Mouse (Mus musculus) hindbrain, embryonic 11.5 days (tissue): ENCODE data around the gene Cend1. TPM values are rescaled to one million over a fixed set of nuclear protein-coding genes. Genes with fewer than 3 reads are reported as not detected.

ENCODE experiments used
- ATAC-seq: fragments of 200-750 bp; cut with Nextera tagmentation; 2 replicates; pipeline ENCODE4 v1.8.0; 2017; ENCODE audit warnings: mild to moderate bottlenecking, moderate TSS enrichment, moderate library complexity; ENCODE audit not compliant: low FRiP score
- DNase-seq: peaks from one replicate; pipeline ENCODE4 v3.0.0-alpha.2; 2015; ENCODE audit warnings: low spot score
- H3K27ac ChIP-seq: fragments of 300-500 bp; sonication (generic); 2 replicates; pipeline ENCODE4 v1.5.1; 2014; ENCODE audit warnings: mild to moderate bottlenecking, low read depth, low read length
- H3K27me3 ChIP-seq: fragments of 300-500 bp; sonication (generic); 2 replicates; pipeline ENCODE4 v1.6.1; 2014; ENCODE audit warnings: mild to moderate bottlenecking, low read length, moderate library complexity, mixed read lengths; ENCODE audit not compliant: control insufficient read depth, insufficient read depth
- H3K36me3 ChIP-seq: fragments of 300-500 bp; sonication (generic); 2 replicates; pipeline ENCODE4 v1.6.1; 2014; ENCODE audit warnings: mild to moderate bottlenecking, low read length, moderate library complexity, mixed read lengths; ENCODE audit not compliant: control insufficient read depth, insufficient read depth
- H3K4me1 ChIP-seq: fragments of 300-500 bp; sonication (generic); replicated peaks from 2 replicates; pipeline ENCODE4 v1.6.1; 2014; ENCODE audit warnings: low read length, mixed read lengths; ENCODE audit not compliant: control insufficient read depth, insufficient read depth
- H3K4me2 ChIP-seq: fragments of 300-500 bp; sonication (generic); replicated peaks from 2 replicates; pipeline ENCODE4 v1.6.1; 2014; ENCODE audit warnings: mild to moderate bottlenecking, low read depth, low read length
- H3K4me3 ChIP-seq: fragments of 300-500 bp; sonication (generic); 2 replicates; pipeline ENCODE4 v1.5.1; 2014; ENCODE audit warnings: low read depth, low read length
- H3K9ac ChIP-seq: fragments of 300-500 bp; sonication (generic); 2 replicates; pipeline ENCODE4 v1.6.1; 2014; ENCODE audit warnings: low read depth, low read length
- H3K9me3 ChIP-seq: fragments of 300-500 bp; sonication (generic); 2 replicates; pipeline ENCODE4 v1.6.1; 2016; ENCODE audit warnings: low read length; ENCODE audit not compliant: control insufficient read depth
- WGBS: fragments of 180-500 bp; shearing (Covaris S2); extraction: QIAGEN DNeasy Blood & Tissue Kit; methylation state at CpG from one replicate; pipeline ENCODE4 v1.1.7; 2014; 5-methylcytosine and 5-hydroxymethylcytosine counted together
- polyA plus RNA-seq: library from polyadenylated mRNA; unstranded; fragments of >200 nt; fragmentation: Nextera tagmentation; extraction: Ambion mirVana; gene quantifications from 2 replicates; pipeline ENCODE4 v1.2.1, GENCODE M21; 2014

Cend1 gene
- polyA plus RNA-seq, 1 experiment from 2014 or later, result 7.2 TPM

DNA sequence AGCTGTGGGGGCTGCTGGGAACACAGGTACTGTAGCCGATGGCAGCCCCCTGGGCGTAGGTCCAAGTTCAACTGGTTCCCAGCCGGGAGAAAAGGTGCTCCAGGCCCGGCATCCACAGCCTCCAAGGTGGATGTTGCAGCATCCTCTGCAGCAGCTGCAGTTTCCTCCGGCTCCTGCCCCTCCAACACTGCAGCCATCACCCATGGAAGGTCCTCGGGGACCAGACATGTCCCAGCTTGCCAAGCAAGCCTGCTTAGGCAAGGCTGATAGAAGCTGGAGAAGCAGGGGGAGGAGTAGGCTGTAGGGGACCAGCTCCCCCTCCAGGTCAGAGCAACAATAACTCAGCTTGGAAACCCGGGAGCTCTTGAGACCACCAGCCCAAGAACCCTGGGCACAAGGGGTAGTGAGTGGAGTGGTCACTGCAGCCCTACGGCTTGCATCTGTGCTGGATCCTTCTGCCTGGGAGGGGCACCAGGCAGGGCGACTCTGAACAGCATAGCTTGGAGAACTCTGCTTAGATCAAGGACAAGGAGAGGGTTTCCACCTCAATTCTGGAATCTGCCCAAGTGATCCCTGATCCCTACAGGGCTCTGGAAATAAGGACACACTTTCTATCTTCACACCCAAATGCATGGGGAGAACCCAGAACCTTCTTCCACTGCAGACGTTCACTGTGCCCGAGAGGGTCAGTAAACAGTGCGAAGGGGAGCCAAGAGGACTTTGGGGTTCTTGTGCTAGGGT is 14.0 kb upstream of the Cend1 start:
- DNase-seq, result peak; percentile 58
- no peaks in the 10 kb centered on the region for H3K36me3 ChIP-seq
- H3K9ac ChIP-seq, result peak overlapping the region; percentile 70
- 0 out of 2 replicates have a peak overlapping the region, but pooled peaks have one; percentile 9 for H3K27ac ChIP-seq
- H3K4me3 ChIP-seq, result peak overlapping the region; percentile 37
- ATAC-seq, result 0 out of 2 replicates have a peak, but pooled peaks have one; percentile 2
- 32% methylated on average over 12 of the region's 12 CpGs for WGBS
- no peaks in the 10 kb centered on the region for H3K27me3 ChIP-seq
- H3K4me2 ChIP-seq, result peak overlapping the region; percentile 68
- no peaks in the 10 kb centered on the region for H3K9me3 ChIP-seq
- peaks cover 8% of the 10 kb centered on the region for H3K4me1 ChIP-seq

DNA sequence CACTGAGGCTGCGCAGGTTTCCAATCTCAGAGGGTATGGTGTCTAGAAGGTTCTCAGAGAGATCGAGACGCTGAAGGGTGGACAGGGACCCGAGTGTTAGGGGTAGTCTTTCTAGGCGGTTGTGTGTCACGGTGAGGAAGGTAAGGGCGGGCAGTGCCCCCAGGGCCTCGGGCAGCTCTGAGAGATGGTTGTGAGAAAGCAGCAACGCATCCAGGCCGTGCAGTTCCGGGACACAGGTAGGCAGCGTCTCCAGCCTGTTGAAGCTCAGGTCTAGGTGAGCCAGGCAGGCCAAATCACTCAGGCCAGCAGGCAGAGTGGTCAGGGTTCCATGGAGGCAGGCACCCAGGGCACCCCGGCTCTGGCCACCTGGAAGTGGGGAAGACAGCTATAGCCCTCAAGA is 12.9 kb upstream of the Cend1 start:
- 98% methylated on average over 13 of the region's 13 CpGs for WGBS
- no peak overlapping the region for H3K27ac ChIP-seq
- no peaks in the 10 kb centered on the region for H3K27me3 ChIP-seq
- no peak overlapping the region; the same call in 1 of the 2 replicates for H3K4me3 ChIP-seq
- peaks cover 8% of the 10 kb centered on the region for H3K4me1 ChIP-seq
- peak overlapping the region; percentile 68; the same call in 1 of the 2 replicates for H3K4me2 ChIP-seq
- peak overlapping the region; percentile 70; the same call in 1 of the 2 replicates for H3K9ac ChIP-seq
- no peaks in the 10 kb centered on the region for H3K36me3 ChIP-seq
- DNase-seq (no peak), ATAC-seq (no peak)
- no peaks in the 10 kb centered on the region for H3K9me3 ChIP-seq

DNA sequence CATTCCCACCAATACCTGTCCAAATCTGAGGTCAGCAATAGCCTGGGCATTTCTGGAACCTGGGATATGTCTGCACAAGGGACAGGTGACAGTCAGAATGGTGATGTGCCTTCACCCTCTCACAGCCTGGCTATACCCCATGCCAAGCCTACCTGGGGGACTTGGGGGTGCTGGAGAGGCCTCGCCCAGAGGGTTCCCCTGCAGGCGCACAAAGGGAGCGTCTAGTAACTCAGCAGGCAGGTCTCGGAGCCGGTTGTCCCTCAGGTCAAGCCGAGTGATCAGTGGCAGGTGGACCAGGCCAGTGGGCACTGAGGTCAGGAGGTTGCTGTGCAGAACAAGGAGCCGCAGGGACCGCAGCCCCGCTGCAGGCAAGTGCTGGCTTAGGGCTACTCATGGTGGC is 12.2 kb upstream of the Cend1 start:
- Histone ChIP-seq H3K4me1 (peaks cover 9% of the 10 kb centered on the region), H3K27me3 (no peaks in the 10 kb centered on the region), H3K9me3 (no peaks in the 10 kb centered on the region), H3K36me3 (no peaks in the 10 kb centered on the region), H3K4me3 (no peak overlapping the region), H3K4me2 (no peak overlapping the region), H3K9ac (no peak overlapping the region), H3K27ac (no peak overlapping the region)
- DNase-seq (no peak), ATAC-seq (no peak)
- WGBS, result 91% methylated on average over 9 of the region's 9 CpGs

DNA sequence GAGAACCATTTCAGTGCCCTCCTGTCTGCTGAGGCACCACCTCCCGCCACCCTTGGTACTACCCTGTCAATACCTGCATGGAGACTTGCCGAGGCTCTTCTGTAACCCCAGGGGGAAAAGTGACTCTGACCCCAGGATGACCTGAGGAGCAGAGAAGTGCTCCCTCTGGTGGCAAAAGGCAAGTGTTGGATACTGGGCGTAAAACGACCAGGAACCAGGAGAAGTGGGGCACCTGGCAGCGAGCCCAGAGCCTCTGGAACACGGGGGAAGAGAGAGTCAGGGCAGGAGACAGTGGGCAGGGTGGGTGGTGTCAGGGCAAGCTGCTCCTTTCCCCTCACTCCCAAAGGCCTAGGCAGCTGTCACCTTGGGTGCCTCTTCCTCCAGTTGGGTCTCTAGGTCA is 11.3 kb upstream of the Cend1 start:
- H3K9ac ChIP-seq, result no peak overlapping the region
- H3K27me3 ChIP-seq, result no peaks in the 10 kb centered on the region
- peaks cover 12% of the 10 kb centered on the region for H3K4me1 ChIP-seq
- H3K4me2 ChIP-seq, result no peak overlapping the region
- no peaks in the 10 kb centered on the region for H3K9me3 ChIP-seq
- ATAC-seq, result no peak
- no peak overlapping the region for H3K4me3 ChIP-seq
- 36% methylated on average over 6 of the region's 6 CpGs for WGBS
- peak; percentile 63 for DNase-seq
- H3K27ac ChIP-seq, result no peak overlapping the region
- no peaks in the 10 kb centered on the region for H3K36me3 ChIP-seq

DNA sequence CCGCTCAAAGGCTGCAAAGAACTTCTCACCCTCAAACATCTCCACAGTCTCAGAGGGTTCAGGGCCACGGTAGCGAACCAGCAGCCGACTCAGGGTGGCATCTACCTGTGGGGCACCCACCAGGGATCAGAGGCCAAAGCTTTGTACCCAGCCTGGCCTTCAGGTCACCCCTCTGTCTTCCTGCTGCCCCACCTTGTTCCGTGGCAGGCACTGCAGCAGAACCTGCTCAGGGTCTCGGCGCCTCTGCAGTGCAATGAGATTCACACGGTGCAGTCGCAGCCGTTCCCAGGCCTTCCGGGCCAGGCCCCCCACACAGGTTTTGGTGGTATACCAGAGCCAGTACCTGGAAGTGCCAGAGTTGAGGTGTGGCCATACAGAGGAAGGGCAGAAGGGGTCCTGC is 10.5 kb upstream of the Cend1 start:
- DNase-seq, result no peak
- Histone ChIP-seq H3K9me3 (no peaks in the 10 kb centered on the region), H3K27ac (no peak overlapping the region), H3K4me3 (no peak overlapping the region), H3K27me3 (no peaks in the 10 kb centered on the region), H3K36me3 (no peaks in the 10 kb centered on the region), H3K4me2 (no peak overlapping the region), H3K4me1 (peaks cover 15% of the 10 kb centered on the region), H3K9ac (no peak overlapping the region)
- ATAC-seq, result no peak
- WGBS, result 93% methylated on average over 11 of the region's 11 CpGs

DNA sequence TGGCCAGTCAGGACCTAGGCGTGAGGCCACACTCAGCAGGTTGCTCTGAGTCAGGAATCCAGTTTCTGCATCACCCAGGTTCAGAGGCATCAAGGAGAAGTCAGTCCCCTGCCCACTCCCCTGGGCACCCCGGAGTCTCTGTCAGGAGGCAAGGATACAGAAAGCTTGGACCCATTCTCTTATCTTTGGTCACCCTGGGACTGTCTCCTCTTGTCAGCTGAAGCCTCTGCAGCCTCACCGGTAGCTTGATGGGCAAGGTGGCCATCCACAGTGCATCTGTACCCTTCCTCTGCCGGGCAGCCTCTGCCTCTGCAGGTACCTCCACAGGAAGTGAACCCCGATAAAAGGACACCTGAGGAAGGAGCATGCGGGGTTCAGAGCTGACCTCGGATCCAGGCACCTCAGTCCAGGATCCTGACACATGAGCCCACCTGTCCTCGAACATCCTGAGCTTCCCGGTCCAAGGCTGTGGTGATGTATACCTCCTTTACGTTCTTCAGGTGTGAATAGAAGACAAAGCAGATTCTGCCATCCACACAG is 9.9 kb upstream of the Cend1 start:
- no peak for ATAC-seq
- H3K9me3 ChIP-seq, result no peaks in the 10 kb centered on the region
- peaks cover 20% of the 10 kb centered on the region for H3K4me1 ChIP-seq
- H3K27ac ChIP-seq, result no peak overlapping the region
- H3K9ac ChIP-seq, result no peak overlapping the region
- no peaks in the 10 kb centered on the region for H3K36me3 ChIP-seq
- H3K4me3 ChIP-seq, result no peak overlapping the region
- no peaks in the 10 kb centered on the region for H3K27me3 ChIP-seq
- DNase-seq, result no peak
- 96% methylated on average over 10 of the region's 10 CpGs for WGBS
- no peak overlapping the region for H3K4me2 ChIP-seq

DNA sequence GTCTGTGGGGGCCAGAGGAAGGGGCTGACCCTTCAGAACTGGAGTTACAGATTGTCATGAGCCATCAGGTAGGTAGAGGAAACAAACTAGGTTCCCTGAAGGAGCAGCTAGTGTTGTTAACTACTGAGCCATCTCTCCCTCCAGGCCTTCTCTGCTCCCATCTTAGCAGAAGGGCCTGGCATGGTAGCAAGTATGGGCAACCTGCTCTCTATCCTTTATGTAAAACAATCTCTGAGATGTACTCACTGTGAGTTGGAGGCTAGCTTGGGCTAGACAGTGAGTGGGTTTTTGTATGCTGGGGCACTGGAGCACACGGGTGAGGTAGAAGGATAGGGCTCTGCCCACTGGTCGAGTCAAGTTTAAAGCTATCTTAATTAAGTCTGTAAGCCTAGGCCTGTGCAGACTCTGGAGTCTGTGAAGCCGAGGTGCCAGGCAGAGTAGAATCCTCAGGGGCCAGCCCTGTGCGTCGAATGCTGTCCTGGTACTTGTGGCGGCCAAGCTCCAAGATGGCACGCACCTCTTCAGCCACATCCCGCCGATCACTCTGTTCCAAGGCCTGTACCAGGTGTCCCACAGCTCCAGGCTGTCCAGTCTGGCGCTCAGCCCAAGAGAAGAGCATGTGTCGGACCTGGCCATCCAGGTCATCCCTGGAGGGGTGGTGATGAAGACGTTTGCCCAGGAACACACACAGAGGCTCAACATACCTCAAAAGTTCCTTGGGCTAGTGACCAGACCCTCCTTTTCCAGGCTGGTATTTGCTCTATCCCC is 9.1 kb upstream of the Cend1 start:
- no peak overlapping the region for H3K9ac ChIP-seq
- no peak for ATAC-seq
- H3K27me3 ChIP-seq, result no peaks in the 10 kb centered on the region
- no peak overlapping the region for H3K4me3 ChIP-seq
- no peak overlapping the region for H3K4me2 ChIP-seq
- no peaks in the 10 kb centered on the region for H3K36me3 ChIP-seq
- 91% methylated on average over 12 of the region's 12 CpGs for WGBS
- no peaks in the 10 kb centered on the region for H3K9me3 ChIP-seq
- no peak for DNase-seq
- H3K27ac ChIP-seq, result no peak overlapping the region
- peaks cover 23% of the 10 kb centered on the region for H3K4me1 ChIP-seq

DNA sequence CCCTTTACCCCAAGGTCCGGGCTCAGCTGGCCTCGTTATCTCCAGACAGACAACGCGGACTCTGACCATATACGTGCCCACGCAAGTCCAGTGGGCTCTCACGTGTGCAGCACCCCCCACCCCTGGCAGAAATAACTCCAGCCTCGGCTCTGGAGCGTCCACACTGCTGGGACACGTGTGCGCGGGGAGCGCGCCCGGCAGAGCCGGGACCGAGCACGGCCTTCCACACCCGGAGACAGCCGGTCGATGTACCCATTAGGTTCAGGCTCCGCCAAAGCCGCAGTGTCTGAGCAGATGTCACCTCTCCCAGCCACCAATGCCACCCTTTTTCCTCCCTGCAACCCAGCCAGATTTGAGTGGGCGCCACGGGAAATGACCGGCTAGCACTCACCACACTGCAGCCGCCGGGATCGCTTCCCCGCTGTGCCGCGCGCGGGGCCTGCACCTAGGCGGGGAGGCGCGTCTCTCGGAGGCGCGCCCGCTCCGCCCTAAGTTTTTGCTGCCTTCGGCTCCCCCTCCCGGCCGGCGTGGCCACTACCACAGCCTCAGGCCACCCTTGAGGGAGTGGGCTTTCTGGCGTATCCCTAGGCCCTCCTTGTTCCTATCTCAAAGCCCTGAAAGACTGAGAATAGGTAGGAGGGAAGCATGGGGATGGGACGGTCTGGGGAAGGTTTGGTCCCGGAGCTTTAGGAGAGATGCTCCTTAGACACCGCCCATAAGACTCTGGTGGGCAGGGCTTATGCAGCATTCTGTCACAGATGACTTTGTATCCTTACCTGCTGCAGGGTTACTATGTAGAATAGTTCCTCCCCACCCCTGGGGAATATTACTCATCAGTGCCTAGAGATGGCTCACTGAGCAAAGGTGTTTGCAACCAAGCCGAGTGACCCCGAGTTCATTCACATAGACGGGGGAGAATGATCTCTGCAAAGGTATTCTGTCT is 8.2 kb upstream of the Cend1 start, which contains the start of gene Slc25a22:
Slc25a22 (minus strand) TSS at position 715 of the 943 bp plus-strand sequence.
- Histone ChIP-seq H3K27ac (peak within 1 kb of the TSS; percentile 14), H3K9me3 (no peaks in the 10 kb centered on the region), H3K4me1 (peaks cover 18% of the 10 kb centered on the region), H3K4me2 (peak within 1 kb of the TSS; percentile 92), H3K27me3 (no peaks in the 10 kb centered on the region), H3K36me3 (0 out of 2 replicates have a peak, but pooled peaks cover 2% of the 10 kb centered on the region), H3K9ac (peak within 1 kb of the TSS; percentile 85), H3K4me3 (peak within 1 kb of the TSS; percentile 53)
- DNase-seq (peak; percentile 90), ATAC-seq (peak; percentile 77)
- 5% methylated on average over 53 of the region's 53 CpGs for WGBS
